Mouse (Mus musculus): ENCODE data around the gene Map7.

DNA sequence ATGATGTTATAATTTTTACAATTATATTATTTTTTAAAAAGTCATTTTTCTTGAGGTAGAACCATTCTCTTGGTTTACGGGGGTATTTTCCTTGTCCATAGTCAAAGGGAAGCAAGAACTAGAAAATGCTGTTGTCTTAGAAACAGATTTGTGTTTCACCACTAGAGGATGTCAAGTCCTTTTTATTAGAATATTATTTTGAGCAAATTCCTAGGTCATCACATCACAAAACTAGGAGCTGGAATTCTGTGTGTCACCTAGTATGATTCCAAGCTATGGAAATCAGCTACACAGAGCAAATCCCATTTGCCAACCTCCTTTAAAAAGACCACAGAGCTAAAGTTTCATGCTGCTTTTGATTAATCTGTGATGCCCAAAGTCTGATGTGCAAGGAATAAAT is 3.9 kb downstream of the Map7 start:
- no peak for TF ChIP-seq CTCF (IDR thresholded peaks at IDR 0.05; ENCODE audit: insufficient read depth, low read length)
- TF ChIP-seq POLR2A (IDR thresholded peaks at IDR 0.05; ENCODE audit: borderline replicate concordance, extremely low read depth, low read depth, low read length), result no peak
